Mouse (Mus musculus) limb, embryonic 14.5 days (tissue): Measurements from ENCODE around the gene Tnnc1. TPM values are rescaled to one million over a fixed set of nuclear protein-coding genes. Genes with fewer than 3 reads are reported as not detected.

Source experiments
- ATAC-seq: fragments of 200-750 bp; cut with Nextera tagmentation; 2 replicates; pipeline ENCODE4 v1.8.0; 2017; ENCODE audit warnings: low read depth, moderate number of reproducible peaks, moderate TSS enrichment; ENCODE audit not compliant: low FRiP score
- DNase-seq: peaks from one replicate; pipeline ENCODE4 v3.0.0-alpha.2; 2015; ENCODE audit warnings: low spot score
- H3K27ac ChIP-seq: fragments of 300-500 bp; sonication (generic); replicated peaks from 2 replicates; pipeline ENCODE4 v1.5.1; 2014; ENCODE audit warnings: low read depth, mild to moderate bottlenecking, low read length, moderate library complexity, mixed read lengths
- H3K27me3 ChIP-seq: fragments of 300-500 bp; sonication (generic); 2 replicates; pipeline ENCODE4 v1.6.1; 2014; ENCODE audit warnings: low read length, mixed read lengths; ENCODE audit not compliant: control insufficient read depth, insufficient read depth
- H3K36me3 ChIP-seq: fragments of 300-500 bp; sonication (generic); 2 replicates; pipeline ENCODE4 v1.6.1; 2014; ENCODE audit warnings: mild to moderate bottlenecking, low read length, moderate library complexity, mixed read lengths; ENCODE audit not compliant: control insufficient read depth, insufficient read depth
- H3K4me1 ChIP-seq: fragments of 300-500 bp; sonication (generic); 2 replicates; pipeline ENCODE4 v1.6.1; 2014; ENCODE audit warnings: antibody characterized with exemption, low read length, mixed read lengths; ENCODE audit not compliant: control insufficient read depth, insufficient read depth
- H3K4me2 ChIP-seq: fragments of 300-500 bp; sonication (generic); replicated peaks from 2 replicates; pipeline ENCODE4 v1.6.1; 2014; ENCODE audit warnings: low read depth, mild to moderate bottlenecking, low read length, moderate library complexity; ENCODE audit not compliant: severe bottlenecking
- H3K4me3 ChIP-seq: fragments of 300-500 bp; sonication (generic); replicated peaks from 2 replicates; pipeline ENCODE4 v1.5.1; 2014; ENCODE audit warnings: low read length
- H3K9ac ChIP-seq: fragments of 300-500 bp; sonication (generic); 2 replicates; pipeline ENCODE4 v1.6.1; 2014; ENCODE audit warnings: mild to moderate bottlenecking, low read depth, low read length, moderate library complexity; ENCODE audit not compliant: severe bottlenecking
- H3K9me3 ChIP-seq: fragments of 300-500 bp; sonication (generic); 2 replicates; pipeline ENCODE4 v1.6.1; 2016; ENCODE audit warnings: low read length; ENCODE audit not compliant: control insufficient read depth
- POLR2A ChIP-seq: fragments of 200-500 bp; IDR thresholded peaks from 2 replicates; pipeline ENCODE4 v1.8.0; 2012; ENCODE audit warnings: inconsistent platforms, mild to moderate bottlenecking, moderate library complexity, borderline replicate concordance; ENCODE audit not compliant: insufficient read depth, insufficient read length; ENCODE audit errors: extremely low read depth
- WGBS: fragments of 180-500 bp; shearing (Covaris S2); extraction: QIAGEN DNeasy Blood & Tissue Kit; methylation state at CpG from one replicate; pipeline ENCODE4 v1.1.7; 2014; 5-methylcytosine and 5-hydroxymethylcytosine counted together
- polyA plus RNA-seq, 2 experiments: library from polyadenylated mRNA; depleted of rRNA in 1 of 2; stranded (reverse) in 1 of 2; unstranded in 1 of 2; fragments of >200 nt; fragmentation: Nextera tagmentation in 1 of 2; extraction: Ambion mirVana in 1 of 2; gene quantifications; 2 replicates each; pipeline versions ENCODE4 v1.2.1 to v1.2.3; 2012 to 2014

Gene Tnnc1
- polyA plus RNA-seq, 2 experiments, result 458 to 483 TPM

GRCm38 (mm10) chr14:31165010-31165409 is 43.1 kb upstream of the Tnnc1 start:
- no peak overlapping the region for H3K9ac ChIP-seq
- H3K4me3 ChIP-seq, result no peak overlapping the region
- 64% methylated on average over 2 of the region's 2 CpGs for WGBS
- peaks cover 2% of the 10 kb centered on the region for H3K36me3 ChIP-seq
- DNase-seq (no peak), ATAC-seq (no peak)
- H3K27me3 ChIP-seq, result no peaks in the 10 kb centered on the region
- H3K27ac ChIP-seq, result no peak overlapping the region
- no peak overlapping the region for H3K4me2 ChIP-seq
- no peaks in the 10 kb centered on the region for H3K4me1 ChIP-seq
- TF ChIP-seq POLR2A, result no peak
- no peaks in the 10 kb centered on the region for H3K9me3 ChIP-seq

- Histone ChIP-seq H3K4me2 (no peak overlapping the region), H3K4me1 (no peaks in the 10 kb centered on the region), H3K27ac (no peak overlapping the region), H3K9ac (no peak overlapping the region), H3K4me3 (no peak overlapping the region), H3K36me3 (peaks cover 7% of the 10 kb centered on the region), H3K27me3 (no peaks in the 10 kb centered on the region), H3K9me3 (no peaks in the 10 kb centered on the region)
- DNase-seq, result no peak
- no peak for TF ChIP-seq POLR2A
- WGBS, result 63% methylated on average over 7 of the region's 7 CpGs
- no peak for ATAC-seq
These were observed 42.7 kb upstream of the Tnnc1 start for GRCm38 (mm10) chr14:31165458-31165857.

DNA sequence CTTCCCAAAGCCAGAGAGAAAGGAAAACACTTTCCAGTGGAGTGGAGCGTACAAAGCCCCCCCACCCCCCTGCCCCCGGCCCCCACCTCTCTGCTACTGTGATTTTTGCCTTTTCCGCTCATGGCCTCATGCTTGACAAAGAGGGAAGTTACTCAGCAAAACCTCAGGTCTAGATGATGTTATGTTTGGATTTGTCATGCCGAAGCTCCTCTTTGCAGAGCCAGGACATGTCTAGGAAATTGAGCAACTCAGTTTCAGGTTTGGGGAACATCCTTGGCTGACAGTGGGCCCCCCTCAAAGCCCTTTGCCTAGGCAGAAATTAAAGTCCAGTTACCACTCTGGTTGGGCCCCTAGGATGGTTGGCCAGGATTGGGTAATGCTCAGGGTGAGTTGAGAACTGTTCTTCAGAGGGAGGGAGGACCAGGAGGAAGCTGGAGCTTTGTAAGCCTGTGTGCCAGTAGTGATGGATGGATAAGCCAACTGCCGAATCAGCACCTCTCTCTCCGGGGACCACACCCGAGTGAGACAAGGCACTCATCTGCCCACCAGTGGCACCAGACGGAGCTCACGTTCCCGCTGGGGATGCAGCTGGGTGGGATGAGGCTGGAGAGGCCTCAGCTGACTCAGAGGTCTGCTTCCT is 42.0 kb upstream of the Tnnc1 start:
- no peak overlapping the region for H3K27ac ChIP-seq
- no peak overlapping the region for H3K4me3 ChIP-seq
- no peak overlapping the region for H3K4me2 ChIP-seq
- ATAC-seq (no peak; the same call in 1 of the 2 replicates), DNase-seq (no peak)
- H3K9ac ChIP-seq, result no peak overlapping the region
- H3K36me3 ChIP-seq, result peaks cover 13% of the 10 kb centered on the region
- WGBS, result 56% methylated on average over 10 of the region's 10 CpGs
- H3K4me1 ChIP-seq, result no peaks in the 10 kb centered on the region
- no peak for TF ChIP-seq POLR2A
- H3K27me3 ChIP-seq, result no peaks in the 10 kb centered on the region
- H3K9me3 ChIP-seq, result no peaks in the 10 kb centered on the region

DNA sequence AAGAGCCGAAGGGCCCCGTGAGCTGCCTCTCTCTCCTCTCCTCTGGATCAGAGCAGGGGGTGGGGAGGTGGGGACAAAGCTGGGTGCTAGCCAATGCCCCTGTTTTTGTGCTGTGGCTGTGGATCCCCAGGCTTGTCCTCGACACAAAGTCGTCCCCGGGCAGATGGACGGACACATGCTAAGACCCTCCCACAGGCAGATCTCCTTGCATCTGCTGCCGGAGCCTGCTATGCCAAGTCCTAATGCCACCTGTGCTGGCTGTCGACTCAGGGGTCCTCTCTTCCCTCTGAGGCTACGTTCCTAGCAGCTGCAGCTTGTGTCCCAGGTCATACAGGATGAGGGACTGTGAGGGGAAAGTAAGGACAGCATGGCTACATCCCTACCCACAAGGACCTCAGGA is 41.3 kb upstream of the Tnnc1 start:
- H3K27ac ChIP-seq, result no peak overlapping the region
- no peak overlapping the region for H3K4me2 ChIP-seq
- H3K4me3 ChIP-seq, result no peak overlapping the region
- no peak for TF ChIP-seq POLR2A
- ATAC-seq, result no peak
- H3K9me3 ChIP-seq, result no peaks in the 10 kb centered on the region
- no peaks in the 10 kb centered on the region for H3K27me3 ChIP-seq
- 70% methylated on average over 9 of the region's 9 CpGs for WGBS
- DNase-seq, result no peak
- no peaks in the 10 kb centered on the region for H3K4me1 ChIP-seq
- peak overlapping the region; percentile 2; the same call in 1 of the 2 replicates for H3K9ac ChIP-seq
- H3K36me3 ChIP-seq, result peaks cover 21% of the 10 kb centered on the region

- Histone ChIP-seq H3K4me3 (peak within 1 kb of the TSS; percentile 10), H3K27me3 (no peaks in the 10 kb centered on the region), H3K4me1 (no peaks in the 10 kb centered on the region), H3K27ac (no peak within 1 kb of the TSS), H3K9me3 (no peaks in the 10 kb centered on the region), H3K4me2 (no peak within 1 kb of the TSS; the same call in 1 of the 2 replicates), H3K9ac (no peak within 1 kb of the TSS), H3K36me3 (peaks cover 37% of the 10 kb centered on the region)
- 45% methylated on average over 10 of the region's 10 CpGs for WGBS
- no peak for TF ChIP-seq POLR2A
- ATAC-seq, result no peak
- no peak for DNase-seq
These were observed 39.7 kb upstream of the Tnnc1 start, which contains the start of gene Stab1 for GRCm38 (mm10) chr14:31168425-31168824. Gene Stab1 (minus strand): TSS chr14:31168641.
